Mouse (Mus musculus) adrenal gland, adult 8-10 months (tissue): ENCODE data around the gene C2cd4d. TPM values are rescaled to one million over a fixed set of nuclear protein-coding genes. Genes with fewer than 3 reads are reported as not detected.

Experiments used
- DNase-seq: peaks from one replicate; pipeline ENCODE4 v3.0.0; 2022
- total RNA-seq, 4 experiments: library from RNA; stranded (reverse); gene quantifications; 2 replicates each; pipeline ENCODE4 v1.2.4; 2022

C2cd4d gene
- total RNA-seq, 4 experiments from 2014 or later: 0.35 to 0.71 (median 0.51) TPM

DNA sequence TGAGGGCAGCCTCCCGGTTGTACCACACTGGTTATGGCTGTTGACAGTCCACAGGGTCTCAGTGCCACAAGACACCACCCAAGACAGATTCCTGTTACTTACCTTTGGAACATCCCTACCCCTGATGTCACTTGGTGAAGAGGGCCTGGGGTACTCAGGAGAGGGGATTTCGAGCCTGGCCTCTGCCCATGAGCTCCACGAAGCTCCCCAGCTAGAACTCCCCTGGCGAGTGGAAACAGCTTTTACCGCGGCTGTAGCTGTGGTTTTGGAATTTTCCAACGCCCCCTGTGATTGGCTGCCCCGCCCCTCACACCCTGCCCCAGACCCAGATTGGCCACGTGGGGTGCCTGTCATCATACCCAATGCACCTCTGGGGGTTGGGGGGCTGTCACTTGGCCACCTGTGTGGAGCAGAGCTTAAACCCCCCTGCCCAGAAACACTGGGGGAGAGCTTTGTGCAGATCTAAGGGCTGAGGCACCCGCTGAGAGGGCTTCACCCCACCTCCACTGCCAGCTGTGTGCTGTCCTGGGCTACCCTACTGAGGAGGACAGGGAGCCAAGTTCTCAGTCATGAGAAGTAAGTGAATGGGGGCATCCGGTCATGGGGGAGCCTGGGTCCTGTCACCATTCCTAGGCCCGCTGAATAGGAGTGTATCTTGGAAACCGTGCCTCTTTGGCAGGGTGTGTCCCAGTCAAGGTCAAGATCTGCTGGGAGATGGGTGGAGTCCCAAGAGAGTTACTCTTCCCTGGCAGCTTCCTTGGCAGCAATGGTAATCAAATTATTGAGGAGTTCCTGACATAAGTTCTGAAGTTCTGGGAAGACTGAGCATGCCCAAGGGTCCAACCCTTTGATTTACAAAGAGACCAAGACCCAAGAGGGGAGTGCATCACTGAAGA, 15.0 kb downstream of the C2cd4d start:
- DNase-seq: no peak

- no peak for DNase-seq
Measured at GRCm38 (mm10) chr3:94379831-94380510, 17.7 kb downstream of the C2cd4d start.

DNA sequence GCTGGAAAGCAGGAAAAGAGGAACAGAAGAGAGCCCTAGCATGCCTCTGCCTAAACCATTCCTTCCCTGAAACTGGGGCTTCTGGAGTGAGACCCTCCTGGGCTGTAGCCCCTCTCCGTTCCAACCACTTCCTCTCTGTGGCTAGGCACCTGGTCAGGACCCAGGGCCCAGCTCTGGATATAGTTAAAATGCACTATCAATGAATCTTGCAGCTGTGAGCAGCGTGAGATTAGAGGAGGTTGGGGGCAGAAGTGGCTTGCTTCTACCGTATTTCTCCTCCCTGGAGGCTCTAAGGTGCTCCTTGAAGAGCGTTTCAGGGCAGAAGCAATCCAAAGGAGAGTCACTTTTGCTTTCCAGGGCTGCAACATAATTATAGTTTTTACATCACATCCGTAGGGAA, 20.1 kb downstream of the C2cd4d start:
- no peak for DNase-seq

- no peak for DNase-seq
Measured at GRCm38 (mm10) chr3:94383476-94383875, 21.2 kb downstream of the C2cd4d start.

GRCm38 (mm10) chr3:94386671-94387070, 24.4 kb downstream of the C2cd4d start:
- no peak for DNase-seq

- no peak for DNase-seq
Measured at GRCm38 (mm10) chr3:94387391-94387790, 25.2 kb downstream of the C2cd4d start.

GRCm38 (mm10) chr3:94388047-94388446, 25.8 kb downstream of the C2cd4d start:
- DNase-seq: no peak

GRCm38 (mm10) chr3:94389420-94389819, 27.2 kb downstream of the C2cd4d start:
- no peak for DNase-seq

DNA sequence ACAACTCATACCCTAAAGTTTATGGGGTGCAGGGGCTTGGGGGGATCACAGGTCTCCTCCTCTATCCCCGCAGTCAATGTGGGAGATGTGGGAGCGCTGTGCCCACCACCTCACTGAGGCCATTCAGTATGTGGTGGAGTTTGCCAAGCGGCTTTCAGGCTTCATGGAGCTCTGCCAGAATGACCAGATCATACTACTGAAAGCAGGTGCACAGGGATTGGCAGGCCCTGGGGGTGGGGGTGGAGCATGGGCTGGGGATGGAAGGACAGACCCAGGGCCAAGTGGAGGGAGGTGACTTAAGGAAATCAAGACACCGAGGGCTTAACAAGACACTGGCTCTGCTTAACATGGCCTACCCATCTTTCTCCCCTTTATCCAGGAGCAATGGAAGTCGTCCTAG, 28.8 kb downstream of the C2cd4d start:
- DNase-seq: no peak

- DNase-seq: no peak
Measured at GRCm38 (mm10) chr3:94392128-94392527, 29.9 kb downstream of the C2cd4d start.

- DNase-seq: no peak
Measured at GRCm38 (mm10) chr3:94393049-94393448, 30.8 kb downstream of the C2cd4d start.

- no peak for DNase-seq
Measured at GRCm38 (mm10) chr3:94396336-94396735, 34.1 kb downstream of the C2cd4d start.

GRCm38 (mm10) chr3:94396851-94397250, 34.6 kb downstream of the C2cd4d start:
- DNase-seq: no peak

GRCm38 (mm10) chr3:94398217-94398616, 36.0 kb downstream of the C2cd4d start, which contains the start of gene Lingo4:
TSS of gene Lingo4 (plus strand) at chr3:94398517.
- no peak for DNase-seq

DNA sequence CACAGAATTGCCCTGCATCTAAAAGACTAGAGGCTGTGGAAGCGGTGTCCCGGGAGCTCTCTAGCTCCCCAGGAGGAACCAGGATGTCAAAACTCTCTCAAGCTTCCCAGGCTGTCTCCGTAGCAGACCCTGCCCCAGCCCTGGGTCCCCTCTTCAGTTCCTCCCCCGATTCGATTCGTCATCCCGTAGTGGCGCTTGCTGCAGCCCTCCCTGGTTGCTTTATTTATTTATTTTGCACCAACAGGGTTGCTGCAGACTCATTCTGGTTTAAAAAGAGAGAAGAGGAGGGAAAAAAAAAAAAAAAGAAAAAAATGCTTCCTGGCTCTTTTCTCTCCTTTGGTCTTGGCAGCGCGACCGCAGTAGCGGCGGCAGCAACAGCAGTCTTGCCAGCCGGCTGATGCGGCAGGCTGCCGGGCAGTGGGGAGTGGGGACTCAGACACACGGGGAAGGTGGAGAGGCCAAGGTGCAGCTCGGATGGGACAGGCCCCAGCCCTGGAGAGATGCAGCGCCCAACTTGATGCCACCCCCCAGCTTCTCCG, 36.8 kb downstream of the C2cd4d start:
- DNase-seq: no peak

GRCm38 (mm10) chr3:94399663-94400310, 37.5 kb downstream of the C2cd4d start:
- DNase-seq: no peak

DNA sequence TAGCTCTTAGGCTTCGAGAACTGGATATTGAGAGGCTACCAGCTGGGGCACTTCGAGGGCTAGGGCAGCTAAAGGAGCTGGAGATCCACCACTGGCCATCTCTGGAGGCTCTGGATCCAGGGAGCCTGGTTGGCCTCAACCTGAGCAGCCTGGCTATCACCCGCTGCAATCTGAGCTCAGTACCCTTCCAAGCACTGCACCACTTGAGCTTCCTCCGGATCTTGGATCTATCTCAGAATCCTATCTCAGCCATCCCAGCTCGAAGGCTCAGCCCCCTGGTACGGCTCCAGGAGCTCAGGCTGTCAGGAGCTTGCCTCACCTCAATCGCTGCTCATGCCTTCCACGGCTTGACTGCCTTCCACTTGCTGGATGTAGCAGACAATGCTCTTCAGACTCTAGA, 40.2 kb downstream of the C2cd4d start:
- DNase-seq: no peak

DNA sequence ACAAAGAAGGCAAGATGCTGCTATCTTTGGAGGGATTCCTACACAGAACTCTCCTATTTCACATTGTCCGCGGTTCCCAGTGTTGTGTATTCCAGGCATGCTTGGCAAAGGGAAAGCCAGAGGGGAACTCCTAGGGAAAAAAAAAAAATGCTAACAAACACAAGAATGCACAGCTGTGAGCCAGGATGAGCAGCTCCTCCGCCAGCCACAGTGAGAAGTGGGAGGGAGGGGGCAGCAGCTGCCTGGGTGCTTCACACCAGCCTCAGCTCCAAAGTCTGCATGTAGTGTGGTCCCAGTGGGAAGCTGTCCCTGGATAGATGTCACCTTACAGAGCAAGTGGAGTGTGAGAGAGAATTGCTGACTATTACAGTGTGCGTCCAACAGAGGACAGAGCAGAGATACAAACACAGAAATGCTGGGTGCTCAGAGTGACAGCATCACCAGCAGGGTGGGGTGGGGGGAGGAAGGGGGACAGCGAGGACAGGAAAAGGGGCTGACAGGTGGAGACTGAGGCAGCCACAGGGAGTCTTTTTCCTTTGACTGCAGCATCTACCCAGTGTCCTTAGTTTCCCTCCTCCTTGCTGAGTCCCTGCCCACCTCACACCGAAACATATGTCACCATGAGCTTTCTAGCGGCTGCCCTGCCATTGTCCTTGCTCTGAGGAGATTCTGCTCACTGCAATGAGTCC, 42.3 kb downstream of the C2cd4d start:
- no peak for DNase-seq

GRCm38 (mm10) chr3:94405561-94405960, 43.3 kb downstream of the C2cd4d start:
- no peak for DNase-seq

GRCm38 (mm10) chr3:94412530-94412929, 50.3 kb downstream of the C2cd4d start:
- no peak for DNase-seq

GRCm38 (mm10) chr3:94413031-94413679, 50.9 kb downstream of the C2cd4d start, which contains the start of gene Tdrkh:
TSS of gene Tdrkh (plus strand) at chr3:94413273.
- DNase-seq: peak; percentile 96
